Mouse (Mus musculus) CH12.LX (cell line): Measurements from ENCODE around the gene Pde4d.

Experiments
- CTCF ChIP-seq, 2 experiments: IDR thresholded peaks in 1 of 2; conservative IDR thresholded peaks in 1 of 2; 2 replicates each; pipeline ENCODE4 v1.5.1; 2011 to 2012; ENCODE audit warnings: low read depth in 2 of 2, low read length in 2 of 2, improper control_type of control experiment in 1 of 2, inconsistent platforms in 1 of 2, mild to moderate bottlenecking in 1 of 2, moderate library complexity in 1 of 2
- ELF1 ChIP-seq: IDR thresholded peaks from 2 replicates; pipeline ENCODE4 v1.6.1; 2014; ENCODE audit warnings: low read depth, mild to moderate bottlenecking, inconsistent platforms, low read length, improper control_type of control experiment
- MXI1 ChIP-seq: IDR thresholded peaks from 2 replicates; pipeline ENCODE4 v1.6.1; 2011; ENCODE audit warnings: mild to moderate bottlenecking, low read depth, low read length, improper control_type of control experiment
- MYC ChIP-seq: IDR thresholded peaks from 2 replicates; pipeline ENCODE4 v1.6.1; 2011; ENCODE audit warnings: low read depth, mild to moderate bottlenecking, improper control_type of control experiment, low read length
- NELFE ChIP-seq: IDR thresholded peaks from 2 replicates; pipeline ENCODE4 v1.6.1; 2011; ENCODE audit warnings: low read depth, low read length, improper control_type of control experiment
- POLR2A ChIP-seq: IDR thresholded peaks from 2 replicates; pipeline ENCODE4 v1.6.1; 2011; ENCODE audit warnings: low read depth, mild to moderate bottlenecking, improper control_type of control experiment, low read length
- USF2 ChIP-seq: conservative IDR thresholded peaks from 2 replicates; pipeline ENCODE4 v1.6.1; 2011; ENCODE audit warnings: low read depth, low read length, improper control_type of control experiment

GRCm38 (mm10) chr13:109891194-109891909, 1441.6 kb downstream of the Pde4d start:
- TF ChIP-seq ELF1 = no peak
- no peak for TF ChIP-seq POLR2A
- TF ChIP-seq MXI1 = no peak
- no peak for TF ChIP-seq CTCF (conservative IDR thresholded peaks at IDR 0.05 in 1 of 2, IDR thresholded peaks at IDR 0.05 in 1 of 2; ENCODE audit: low read depth in 2 of 2, low read length in 2 of 2)
- no peak for TF ChIP-seq MYC
- TF ChIP-seq USF2 = no peak
- TF ChIP-seq NELFE = no peak
